Mouse (Mus musculus): ENCODE measurements around the gene Zfp444. TPM values are rescaled to one million over a fixed set of nuclear protein-coding genes. Genes with fewer than 3 reads are reported as not detected.
A peak's percentile ranks its signal among the peaks of the same experiment; 100 is the strongest.
"Not testable (repeated sequence)": the region's sequence is repeated elsewhere in the genome, so short reads cannot be mapped to it uniquely, and the experiment has no call there.

Zfp444 gene
- total RNA-seq, 2 experiments from 2014 or later = 26.4 to 35.9 TPM

DNA sequence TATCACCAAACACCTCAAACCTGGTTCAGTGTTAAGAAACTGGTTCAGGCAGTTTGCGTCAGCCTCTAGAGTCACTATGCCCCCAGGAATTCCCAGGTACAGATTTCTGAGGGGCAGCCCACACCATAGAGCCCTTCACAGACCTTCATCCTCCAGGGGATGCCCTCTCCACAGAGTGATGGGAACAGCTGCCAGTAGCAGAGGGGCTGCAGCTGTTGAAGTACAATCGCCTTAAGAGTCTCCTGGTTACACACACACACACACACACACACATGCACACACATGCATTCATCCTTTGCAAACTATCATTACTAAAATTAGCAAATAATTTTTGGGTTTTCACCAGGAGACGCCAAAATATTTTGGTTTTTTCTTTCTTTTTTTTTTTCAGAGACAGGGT lies 12.4 kb upstream of the Zfp444 start:
- DNase-seq = no peak

DNA sequence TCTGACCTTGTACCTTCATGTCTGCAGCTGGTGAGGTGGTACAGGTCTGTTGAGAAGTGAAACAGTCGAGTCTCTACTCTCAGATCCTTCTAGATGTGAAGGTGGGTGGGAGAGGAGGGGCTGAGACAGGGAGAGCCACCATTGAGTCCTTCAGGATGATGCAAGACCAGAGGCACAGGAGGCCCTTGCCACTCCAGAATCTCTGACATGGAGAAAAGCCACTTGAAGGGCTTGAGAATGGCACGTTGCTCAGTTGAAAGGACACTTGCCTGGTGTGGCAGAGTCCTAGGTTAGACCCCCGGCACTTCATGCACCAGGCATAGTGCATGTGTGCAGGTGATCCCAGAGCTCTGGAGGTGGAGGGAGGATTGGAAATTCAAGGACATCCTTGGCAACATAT lies 10.5 kb upstream of the Zfp444 start:
- no peak for DNase-seq

DNA sequence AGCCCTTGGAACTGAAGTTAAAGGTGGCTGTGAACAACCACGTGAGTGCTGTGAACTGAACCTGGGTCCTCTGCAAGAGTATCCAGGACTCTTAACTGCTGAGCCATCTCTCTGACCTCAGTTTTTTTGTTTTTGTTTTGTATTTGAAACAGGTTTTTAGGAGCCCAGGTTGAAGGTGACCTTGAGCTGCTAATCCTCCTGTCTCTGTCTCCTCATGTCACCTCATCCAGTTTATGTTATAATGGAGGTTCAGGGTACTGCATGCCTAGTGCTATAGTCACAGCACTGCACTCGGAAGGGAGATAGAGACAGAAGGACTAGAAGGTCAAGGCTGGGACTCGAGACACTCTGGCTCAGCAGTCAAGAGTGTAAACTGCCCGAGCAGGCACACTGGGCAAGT lies 9.9 kb upstream of the Zfp444 start:
- no peak for DNase-seq

DNA sequence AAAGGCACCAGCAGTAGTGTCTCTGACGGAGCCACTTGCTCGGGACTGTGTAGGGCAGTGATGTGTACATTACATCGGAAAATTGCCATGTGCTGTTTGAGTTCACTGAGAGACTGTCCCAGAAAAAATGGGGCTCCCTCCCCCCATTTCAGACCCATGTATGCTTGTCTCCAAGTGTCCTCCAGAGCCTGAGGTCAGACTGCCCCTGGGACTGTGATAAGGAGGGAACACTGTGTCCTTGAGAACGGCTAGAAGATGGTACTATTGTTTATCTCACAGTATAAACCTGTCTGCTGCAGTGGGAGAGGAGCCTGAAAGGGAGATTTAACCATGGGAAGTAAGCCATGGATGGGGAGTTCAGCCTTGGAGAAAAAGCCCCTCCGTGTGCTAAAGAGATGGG lies 7.4 kb upstream of the Zfp444 start:
- DNase-seq = peak in 1 of 2 experiments; percentile 60

DNA sequence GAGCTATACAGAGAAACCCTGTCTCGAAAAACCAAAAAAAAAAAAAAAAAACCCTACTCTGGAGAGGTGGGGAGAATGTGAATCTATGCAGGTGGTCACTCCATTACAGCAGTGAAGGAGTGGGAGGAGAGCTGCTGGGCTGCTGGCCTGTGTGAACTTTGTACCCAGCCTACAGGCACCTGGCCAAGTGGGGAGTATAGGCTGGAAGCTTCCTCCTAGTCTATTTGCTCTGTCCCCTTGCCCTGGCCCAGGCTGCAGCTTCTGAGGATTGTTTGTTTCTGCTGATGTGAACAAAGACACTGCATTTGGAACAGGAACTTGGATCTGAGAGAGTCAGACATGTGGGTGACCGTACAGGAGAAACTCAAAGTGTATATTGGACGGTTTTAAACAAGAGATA lies 2.6 kb upstream of the Zfp444 start:
- peak in 1 of 2 experiments; percentile 38 for DNase-seq

DNA sequence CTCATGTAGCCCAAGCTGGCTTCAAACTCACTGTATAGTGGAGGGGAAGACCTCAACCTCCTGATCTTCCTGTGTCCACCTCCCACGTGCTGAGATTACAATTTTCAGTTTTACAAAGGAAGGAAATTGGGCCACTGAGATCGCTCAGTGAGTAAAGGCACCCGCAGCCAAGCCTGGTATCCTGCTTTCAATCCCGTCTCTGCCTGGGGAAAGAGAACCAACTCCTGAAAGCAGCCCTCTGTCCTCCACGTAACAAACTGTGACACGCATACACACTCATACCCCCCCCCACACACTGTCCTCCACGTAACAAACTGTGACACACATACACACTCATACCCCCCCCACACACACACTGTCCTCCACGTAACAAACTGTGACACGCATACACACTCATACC lies 1.6 kb upstream of the Zfp444 start:
- no peak for DNase-seq

DNA sequence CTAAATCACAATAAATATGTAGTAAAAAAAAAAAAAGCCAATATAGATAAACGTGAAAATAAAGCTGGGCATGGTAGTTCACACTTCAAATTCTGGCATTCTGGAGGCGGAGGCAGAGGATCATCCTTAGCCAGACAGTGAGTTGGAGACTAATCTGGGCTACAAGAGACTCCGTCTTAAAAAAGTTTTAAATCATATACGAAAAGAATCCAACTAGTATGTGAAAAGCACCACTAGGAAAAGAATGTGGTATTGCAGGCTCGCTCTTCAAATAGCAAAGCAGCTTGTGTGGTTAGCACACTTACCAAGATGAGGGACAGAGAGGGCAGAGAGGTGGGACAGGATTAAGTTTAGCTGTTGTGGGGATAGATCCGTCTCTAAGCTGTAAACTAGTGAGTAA lies 1.2 kb upstream of the Zfp444 start:
- no peak for DNase-seq

DNA sequence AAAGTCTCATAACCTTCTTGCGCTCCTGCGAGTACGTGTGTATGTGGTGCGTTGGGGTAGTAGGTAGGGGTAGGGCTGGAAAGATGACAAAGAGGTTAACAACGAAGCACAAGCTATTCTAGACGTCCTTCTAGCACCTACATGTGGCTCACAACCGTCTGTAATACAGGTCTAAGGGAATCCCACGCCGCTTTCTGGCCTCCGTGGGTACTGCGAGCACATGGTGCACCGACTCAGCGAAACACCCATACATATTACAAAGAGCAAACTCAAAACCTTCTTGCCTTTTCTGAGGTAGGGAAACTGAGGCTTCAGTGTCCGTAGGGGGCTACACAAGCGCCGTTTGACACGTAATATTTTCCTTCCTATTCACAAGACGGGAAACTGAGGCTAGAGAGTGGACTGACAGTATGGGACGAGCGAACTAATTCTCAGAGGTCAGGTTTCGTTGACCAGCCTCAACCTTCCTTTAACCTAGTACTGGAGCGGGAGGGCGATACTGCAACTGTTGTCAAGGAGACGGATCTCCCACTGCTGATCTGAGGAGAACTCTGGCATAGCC lies 501 bp upstream of the Zfp444 start:
- DNase-seq = peak; percentile 78 to 85

DNA sequence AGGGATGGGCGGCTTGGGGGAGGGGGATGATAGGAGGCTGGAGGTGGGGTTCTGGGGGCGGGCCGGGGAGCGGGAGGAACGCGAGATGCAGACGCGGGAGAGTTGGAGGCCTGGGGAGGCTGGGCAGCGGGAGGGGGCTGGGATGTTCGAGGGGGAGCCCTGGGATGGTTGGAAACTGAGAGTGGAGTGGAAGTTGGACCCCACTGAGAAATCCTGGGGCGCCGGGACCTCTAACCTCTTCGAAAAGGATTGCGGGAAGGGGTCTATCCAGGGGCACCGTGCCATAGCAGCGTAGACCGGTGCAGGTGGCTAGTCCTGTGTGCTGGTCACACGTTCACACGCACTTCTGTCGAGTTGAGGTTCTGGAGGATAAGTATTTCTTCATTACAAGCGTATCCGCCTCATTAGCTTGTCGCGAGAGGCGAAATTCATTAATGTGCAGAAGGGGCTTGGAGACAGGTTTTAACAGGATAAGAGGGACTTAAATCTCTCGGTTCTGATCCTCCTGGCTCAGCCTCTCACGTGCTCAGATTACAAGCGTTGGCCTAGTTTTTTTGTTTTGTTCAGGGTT lies 733 bp downstream of the Zfp444 start:
- no peak for DNase-seq

DNA sequence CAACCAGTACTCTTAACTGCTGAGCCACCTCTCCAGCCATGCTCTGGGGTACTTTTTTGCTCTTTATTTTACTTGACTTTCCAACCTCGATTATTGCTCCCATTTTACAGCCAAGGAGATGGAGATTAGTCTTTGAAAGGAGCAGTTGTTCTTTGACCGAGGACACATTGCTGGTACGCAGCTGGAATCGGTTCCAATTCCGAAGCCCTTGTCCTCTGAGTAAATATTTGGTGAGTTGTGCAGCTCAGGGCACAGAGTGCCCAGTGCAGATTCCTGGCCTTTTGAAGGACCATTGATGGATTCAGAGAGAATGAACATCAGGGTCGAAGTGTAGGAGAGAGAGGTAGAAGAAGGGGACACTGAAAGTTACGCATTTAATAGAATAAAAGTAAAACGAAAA lies 1.8 kb downstream of the Zfp444 start:
- no peak for DNase-seq

DNA sequence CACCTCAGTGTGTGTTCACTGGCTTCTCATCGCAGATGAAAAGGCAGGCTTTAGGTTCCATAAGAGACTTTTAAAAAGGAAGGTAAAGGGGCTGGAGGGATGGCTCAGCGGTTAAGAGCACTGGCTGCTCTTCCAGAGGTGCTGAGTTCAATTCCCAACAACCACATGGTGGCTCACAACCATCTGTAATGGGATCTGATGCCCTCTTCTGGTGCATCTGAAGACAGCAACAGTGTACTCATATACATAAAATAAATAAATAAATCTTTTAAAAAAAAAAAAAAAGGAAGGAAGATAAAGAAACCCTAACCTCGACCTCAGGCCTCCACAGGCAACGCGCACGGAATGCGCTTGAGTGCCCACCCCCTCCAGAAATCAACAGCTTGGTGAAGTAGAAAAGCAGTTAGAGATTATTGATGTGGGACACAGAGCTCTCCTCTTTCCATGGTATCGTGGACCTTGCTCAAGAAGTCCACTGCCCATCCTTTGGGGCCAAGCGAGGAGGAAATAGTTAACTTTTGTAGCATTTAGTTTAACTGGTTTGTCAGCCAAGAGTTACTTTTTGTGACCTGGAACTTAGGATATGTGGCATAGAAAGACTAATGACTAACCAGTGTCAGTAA lies 2.5 kb downstream of the Zfp444 start:
- DNase-seq = not testable (repeated sequence)

DNA sequence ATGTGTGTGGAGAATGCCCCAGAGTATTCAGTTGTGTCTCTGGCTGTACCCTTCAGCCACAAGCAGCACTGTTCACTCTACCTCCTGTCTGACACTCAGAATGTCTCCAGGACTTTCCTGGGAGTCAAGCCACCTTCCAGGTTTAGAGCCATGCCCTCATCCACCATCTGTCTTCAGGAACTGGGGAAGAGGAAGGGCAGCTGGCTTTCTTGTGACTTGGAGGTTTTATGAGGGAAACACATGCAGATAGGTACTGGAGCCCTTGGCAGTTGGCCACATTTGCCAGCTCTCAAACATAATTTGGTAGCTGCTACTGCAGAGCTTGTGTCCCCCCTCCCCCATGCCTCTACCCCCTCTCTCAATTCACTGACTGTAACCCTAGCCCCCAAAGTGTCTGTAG lies 7.0 kb downstream of the Zfp444 start:
- DNase-seq = no peak

DNA sequence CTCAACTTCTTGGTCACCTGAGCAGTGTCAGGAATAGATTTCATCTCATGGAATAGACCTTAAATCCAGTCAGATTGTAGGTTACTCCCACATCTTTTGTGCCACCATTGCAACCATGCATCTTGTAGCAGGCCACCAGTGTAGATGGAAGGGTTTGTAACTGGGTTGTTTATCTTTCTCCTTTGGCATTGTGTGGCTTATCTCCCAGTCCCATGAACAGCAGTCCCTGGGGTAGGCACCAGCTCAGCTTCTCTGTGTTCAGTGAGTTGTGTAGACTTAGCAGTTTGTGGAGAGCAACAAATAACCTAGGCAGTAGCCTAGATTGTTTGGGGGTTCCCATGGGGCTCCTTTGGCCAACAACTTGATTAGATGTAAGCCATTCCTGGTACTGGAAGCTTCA lies 10.9 kb downstream of the Zfp444 start:
- no peak for DNase-seq

DNA sequence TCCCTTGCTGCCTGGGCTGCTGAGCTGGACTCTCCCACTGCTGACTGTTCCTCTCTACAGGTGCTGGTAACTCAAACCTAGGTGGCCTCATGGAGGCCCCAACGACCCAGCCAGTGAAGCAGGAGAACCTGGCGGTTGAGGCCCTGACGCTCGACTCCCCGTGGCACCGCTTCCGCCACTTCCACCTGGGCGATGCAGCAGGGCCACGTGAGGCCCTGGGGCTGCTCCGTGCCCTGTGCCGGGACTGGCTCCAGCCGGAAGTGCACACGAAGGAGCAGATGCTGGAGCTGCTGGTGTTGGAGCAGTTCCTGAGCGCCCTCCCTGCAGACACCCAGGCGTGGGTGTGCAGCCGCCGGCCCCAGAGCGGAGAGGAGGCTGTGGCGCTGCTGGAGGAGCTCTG lies 11.8 kb downstream of the Zfp444 start:
- no peak for DNase-seq

DNA sequence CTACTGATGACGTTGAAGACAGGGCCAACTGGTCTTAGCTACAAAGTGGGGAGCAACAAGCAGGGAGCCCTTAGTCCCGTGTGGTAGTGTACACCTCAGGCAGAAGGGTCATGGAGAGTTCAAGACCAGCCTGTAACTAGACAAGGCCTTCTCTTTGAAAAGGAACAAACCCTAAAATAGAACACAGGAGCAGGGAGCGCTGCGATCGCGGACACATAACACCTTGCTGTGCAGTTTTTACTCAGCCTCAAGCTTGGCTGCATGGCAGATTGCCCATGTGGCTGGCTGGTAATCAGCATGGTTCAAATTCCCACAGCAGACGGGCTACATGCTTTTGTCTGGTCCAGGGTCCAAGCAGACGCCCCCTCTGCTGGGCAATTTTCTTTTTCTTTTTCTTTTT lies 12.5 kb downstream of the Zfp444 start:
- no peak for DNase-seq

DNA sequence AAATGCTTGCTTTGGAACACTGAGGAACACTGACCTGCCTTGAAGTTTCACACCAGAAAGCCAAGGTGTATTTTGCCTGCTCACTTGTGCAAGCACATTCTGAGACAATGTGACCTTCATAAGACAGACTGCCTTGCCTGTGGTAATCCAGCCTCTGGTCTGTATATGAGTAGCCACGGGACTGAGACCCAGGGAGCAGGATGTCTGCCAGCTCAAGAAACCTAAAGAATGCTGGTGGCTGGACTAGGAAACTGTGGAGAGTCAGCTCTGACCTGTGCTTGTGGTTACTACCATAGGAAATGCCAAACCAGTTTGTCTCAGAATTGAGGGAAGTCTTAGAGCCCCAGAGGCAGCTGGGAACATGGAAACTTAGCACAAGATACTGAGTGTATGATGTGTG lies 13.4 kb downstream of the Zfp444 start:
- DNase-seq = no peak

DNA sequence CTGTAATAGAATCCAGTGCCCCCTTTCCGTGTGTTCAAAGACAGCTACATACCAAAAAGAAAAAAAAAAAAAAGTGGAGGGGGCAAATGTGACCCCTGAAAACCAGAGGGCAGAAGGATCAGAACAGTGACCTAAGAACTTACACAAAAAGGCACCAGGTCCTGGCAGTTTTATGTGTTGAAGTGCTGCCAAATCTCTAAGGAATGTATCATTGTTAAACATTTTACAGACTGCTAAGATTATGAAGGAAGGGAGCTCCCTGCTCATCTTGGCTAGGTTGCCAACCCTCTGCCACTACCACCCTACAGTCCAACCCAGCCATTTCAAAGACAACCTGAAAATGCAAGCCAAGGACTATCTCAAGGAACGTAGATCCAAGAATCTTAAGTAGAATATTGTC lies 14.2 kb downstream of the Zfp444 start:
- no peak for DNase-seq

DNA sequence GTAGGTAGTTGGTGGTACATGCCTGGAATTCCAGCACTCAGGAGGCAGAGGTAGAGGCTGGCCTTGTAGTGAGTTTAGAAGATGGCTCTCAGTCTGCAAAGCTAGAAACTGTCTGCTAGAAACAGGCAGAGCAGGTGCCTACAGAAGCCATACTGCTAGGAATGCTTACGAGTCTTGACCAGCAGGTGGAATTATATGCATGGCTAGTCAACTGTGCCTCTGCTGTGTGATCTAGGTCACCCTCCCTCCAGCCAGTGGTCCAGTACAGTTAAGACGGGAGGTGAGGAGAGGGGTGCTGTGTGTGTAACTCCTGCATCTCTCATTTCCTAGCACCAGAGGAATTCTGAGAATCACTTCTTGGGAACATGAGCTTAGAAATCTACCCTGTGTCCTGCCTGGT lies 14.7 kb downstream of the Zfp444 start:
- DNase-seq = no peak

DNA sequence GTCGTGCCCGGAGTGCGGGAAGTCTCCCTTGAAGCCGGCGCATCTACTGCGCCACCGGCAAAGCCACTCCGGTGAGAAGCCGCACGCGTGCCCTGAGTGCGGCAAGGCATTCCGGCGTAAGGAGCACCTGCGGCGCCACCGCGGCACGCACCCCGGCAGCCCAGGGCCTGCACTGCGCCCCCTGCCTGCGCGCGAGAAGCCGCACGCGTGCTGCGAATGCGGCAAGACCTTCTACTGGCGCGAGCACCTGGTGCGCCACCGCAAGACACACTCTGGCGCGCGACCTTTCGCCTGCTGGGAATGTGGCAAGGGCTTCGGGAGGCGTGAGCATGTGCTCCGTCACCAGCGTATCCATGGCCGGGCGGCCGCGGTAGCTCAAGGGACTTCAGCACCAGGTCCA lies 17.5 kb downstream of the Zfp444 start:
- DNase-seq = no peak

DNA sequence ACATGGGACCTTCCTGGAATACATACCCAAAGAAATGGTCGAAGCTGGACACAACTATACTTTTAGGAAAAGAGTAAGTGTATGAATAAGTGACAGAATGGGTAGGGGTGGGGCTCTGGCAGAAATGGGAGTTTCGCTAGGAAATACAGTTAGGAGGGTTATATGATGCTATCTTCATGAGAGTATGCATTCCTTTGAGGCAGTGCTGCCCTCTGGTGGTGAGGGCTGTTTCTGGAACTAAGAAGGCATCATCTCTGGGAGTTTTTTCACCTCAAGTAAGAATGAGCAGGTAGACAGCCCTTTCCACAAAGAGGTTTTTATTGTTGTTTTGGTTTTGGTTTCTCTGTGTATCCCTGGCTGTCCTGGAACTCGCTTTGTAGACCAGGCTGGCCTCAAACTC lies 19.4 kb downstream of the Zfp444 start:
- DNase-seq = peak; percentile 84 to 90

DNA sequence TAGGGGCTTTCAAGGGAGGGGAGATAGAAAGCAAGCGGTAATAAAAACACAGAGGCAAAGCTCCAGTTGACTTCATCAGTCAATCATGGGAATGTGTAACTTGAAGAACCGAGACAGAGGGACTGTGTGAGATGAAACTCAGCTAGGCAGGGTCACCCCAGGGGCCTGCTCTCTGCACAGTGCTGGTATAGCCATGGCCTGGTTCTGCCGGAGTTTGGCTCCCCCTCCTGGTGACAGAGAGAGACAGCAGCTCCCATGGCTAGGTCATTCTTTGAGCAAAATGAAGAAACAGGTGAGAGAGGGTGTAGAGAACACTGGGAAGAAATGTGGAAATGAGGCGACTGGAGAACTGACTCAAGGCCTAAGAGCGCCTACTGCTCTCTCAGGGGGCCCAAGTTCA lies 22.1 kb downstream of the Zfp444 start:
- DNase-seq = peak; percentile 68 to 82

DNA sequence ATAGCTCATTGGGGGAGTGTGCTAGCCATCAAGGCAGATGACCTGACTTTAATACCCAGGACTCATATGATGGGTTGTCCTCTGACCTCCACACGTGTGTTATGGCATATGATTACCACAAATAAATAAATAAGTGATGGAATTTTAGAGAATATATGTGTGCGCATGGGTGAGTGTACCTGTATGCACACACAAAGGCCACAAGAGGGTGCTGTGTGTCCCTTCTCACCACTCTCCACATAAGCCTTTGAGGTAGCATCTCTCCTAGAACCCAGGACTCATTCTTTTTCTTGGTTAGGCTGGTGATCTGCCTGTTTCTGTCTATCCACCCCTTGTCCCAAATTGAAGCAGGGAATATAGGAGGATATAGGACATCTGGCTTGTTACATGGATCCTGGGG lies 23.8 kb downstream of the Zfp444 start:
- DNase-seq = no peak

DNA sequence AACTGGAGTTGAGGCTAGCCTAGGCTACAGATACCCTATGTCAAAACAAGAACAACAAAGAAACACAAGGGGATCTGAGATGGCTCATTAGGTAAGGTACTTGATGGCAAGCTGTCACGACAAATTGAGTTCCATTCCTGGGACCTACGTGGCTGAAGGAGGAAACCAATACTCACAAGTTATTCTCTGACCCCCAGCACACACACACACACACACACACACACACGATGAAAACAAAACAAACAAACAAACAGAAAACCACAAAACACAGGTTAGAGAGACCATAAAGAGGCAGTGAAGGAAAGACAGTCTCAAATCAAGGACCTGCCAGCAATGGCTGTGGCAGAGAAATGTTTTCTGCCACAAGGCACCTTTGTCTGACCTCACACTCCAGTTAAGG lies 24.8 kb downstream of the Zfp444 start, which contains the start of gene Galp:
TSS of gene Galp (plus strand) at position 301 of the 400 bp plus-strand sequence.
- no peak for DNase-seq

DNA sequence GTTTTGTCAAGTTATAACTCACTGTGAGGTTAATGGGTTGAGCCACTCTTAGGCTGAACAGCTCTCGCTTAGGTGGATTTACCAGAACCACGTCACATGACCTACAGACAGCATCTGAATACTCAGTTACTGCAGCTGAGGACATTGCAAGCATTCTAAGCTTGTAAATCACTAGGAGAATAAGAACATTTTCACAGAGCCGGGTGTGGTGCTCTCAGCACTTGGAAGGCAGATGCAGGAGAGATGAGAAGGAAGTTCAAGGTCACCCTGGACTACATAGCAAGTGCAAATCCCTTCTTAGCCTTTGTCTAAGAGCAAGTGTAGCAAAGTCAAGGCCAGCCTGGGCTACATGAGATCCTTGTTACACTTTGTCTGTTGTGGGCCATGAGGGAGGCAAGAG lies 32.2 kb downstream of the Zfp444 start:
- DNase-seq = no peak
